Mouse (Mus musculus) hindbrain, postnatal 0 days (tissue): ENCODE measurements around the gene Cd200r1. TPM values are rescaled to one million over a fixed set of nuclear protein-coding genes. Genes with fewer than 3 reads are reported as not detected.
"Not testable (repeated sequence)": the region's sequence is repeated elsewhere in the genome, so short reads cannot be mapped to it uniquely, and the experiment has no call there.

Experiments
- ATAC-seq: fragments of 200-750 bp; cut with Nextera tagmentation; 2 replicates; pipeline ENCODE4 v1.8.0; 2017; ENCODE audit warnings: mild to moderate bottlenecking, moderate TSS enrichment, moderate library complexity
- DNase-seq: peaks from one replicate; pipeline ENCODE4 v3.0.0-alpha.2; 2015; ENCODE audit warnings: low spot score
- H3K27ac ChIP-seq: fragments of 300-500 bp; sonication (generic); 2 replicates; pipeline ENCODE4 v1.5.1; 2014; ENCODE audit warnings: mild to moderate bottlenecking
- H3K27me3 ChIP-seq: fragments of 300-500 bp; sonication (generic); 2 replicates; pipeline ENCODE4 v1.6.1; 2014; ENCODE audit warnings: low read length, mixed read lengths; ENCODE audit not compliant: insufficient read depth
- H3K36me3 ChIP-seq: fragments of 300-500 bp; sonication (generic); 2 replicates; pipeline ENCODE4 v1.6.1; 2014; ENCODE audit warnings: low read length, mixed read lengths; ENCODE audit not compliant: insufficient read depth
- H3K4me1 ChIP-seq: fragments of 300-500 bp; sonication (generic); 2 replicates; pipeline ENCODE4 v1.6.1; 2014; ENCODE audit warnings: antibody characterized with exemption, low read length, mixed read lengths; ENCODE audit not compliant: insufficient read depth
- H3K4me2 ChIP-seq: fragments of 300-500 bp; sonication (generic); 2 replicates; pipeline ENCODE4 v1.6.1; 2014; ENCODE audit warnings: low read depth, mild to moderate bottlenecking, low read length, moderate library complexity, mixed read lengths
- H3K4me3 ChIP-seq: fragments of 300-500 bp; sonication (generic); 2 replicates; pipeline ENCODE4 v1.5.1; 2014; ENCODE audit warnings: low read length
- H3K9ac ChIP-seq: fragments of 300-500 bp; sonication (generic); replicated peaks from 2 replicates; pipeline ENCODE4 v1.6.1; 2014; ENCODE audit warnings: mild to moderate bottlenecking, low read length, moderate library complexity, mixed read lengths
- H3K9me3 ChIP-seq: fragments of 300-500 bp; sonication (generic); 2 replicates; pipeline ENCODE4 v1.6.1; 2016; ENCODE audit warnings: low read length, mixed read lengths
- CTCF ChIP-seq: IDR thresholded peaks from 2 replicates; pipeline ENCODE4 v1.5.1; 2016; ENCODE audit warnings: antibody characterized with exemption, control low read depth, low read depth
- WGBS: fragments of 180-500 bp; shearing (Covaris S2); extraction: QIAGEN DNeasy Blood & Tissue Kit; methylation state at CpG from one replicate; pipeline ENCODE4 v1.1.7; 2014; 5-methylcytosine and 5-hydroxymethylcytosine counted together
- polyA plus RNA-seq: library from polyadenylated mRNA; unstranded; fragments of >200 nt; fragmentation: Nextera tagmentation; extraction: Ambion mirVana; gene quantifications from 2 replicates; pipeline ENCODE4 v1.2.1, GENCODE M21; 2015
- total RNA-seq: library from RNA; depleted of rRNA; stranded (reverse); fragments of >200 nt; gene quantifications from 2 replicates; pipeline ENCODE4 v1.2.3, GENCODE M21; 2014

The Cd200r1 gene
- total and polyA plus RNA-seq, 2 experiments from 2014 or later = 0.42 to 0.68 TPM

- H3K36me3 ChIP-seq = no peaks in the 10 kb centered on the region
- H3K27ac ChIP-seq = no peak overlapping the region
- H3K4me2 ChIP-seq = no peak overlapping the region
- H3K27me3 ChIP-seq = no peaks in the 10 kb centered on the region
- ATAC-seq (no peak), DNase-seq (no peak)
- WGBS = 80% methylated on average over 17 of the region's 17 CpGs
- no peak overlapping the region for H3K9ac ChIP-seq
- H3K4me3 ChIP-seq = no peak overlapping the region
- TF ChIP-seq CTCF = no peak
- no peaks in the 10 kb centered on the region for H3K4me1 ChIP-seq
- H3K9me3 ChIP-seq = no peaks in the 10 kb centered on the region
These were observed 13.1 kb downstream of the Cd200r1 start for GRCm38 (mm10) chr16:44778538-44779147.

- Histone ChIP-seq H3K27me3 (no peaks in the 10 kb centered on the region), H3K4me2 (no peak overlapping the region), H3K4me1 (no peaks in the 10 kb centered on the region), H3K27ac (no peak overlapping the region), H3K9ac (no peak overlapping the region), H3K36me3 (no peaks in the 10 kb centered on the region), H3K9me3 (no peaks in the 10 kb centered on the region), H3K4me3 (no peak overlapping the region)
- 92% methylated on average over 5 of the region's 5 CpGs for WGBS
- no peak for TF ChIP-seq CTCF
- ATAC-seq = no peak
- no peak for DNase-seq
These were observed 14.0 kb downstream of the Cd200r1 start for GRCm38 (mm10) chr16:44779494-44779893.

DNA sequence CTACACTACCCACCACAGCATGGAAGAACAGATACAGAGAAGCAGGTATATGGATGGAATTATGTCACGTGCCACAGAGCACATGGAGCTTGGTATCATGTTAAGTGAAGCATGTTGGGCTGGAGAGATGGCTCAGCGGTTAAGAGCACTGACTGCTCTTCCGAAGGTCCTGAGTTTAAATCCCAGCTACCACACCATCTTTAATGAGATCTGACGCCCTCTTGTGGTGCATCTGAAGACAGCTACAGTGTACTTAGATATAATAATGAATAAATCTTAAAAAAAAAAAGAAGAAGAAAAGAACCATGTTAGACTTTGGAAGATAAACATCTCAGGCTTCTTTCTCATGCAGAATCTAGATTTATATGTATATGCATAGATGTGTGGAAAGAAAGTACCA, 15.2 kb downstream of the Cd200r1 start:
- TF ChIP-seq CTCF = no peak
- Histone ChIP-seq H3K36me3 (no peaks in the 10 kb centered on the region), H3K9me3 (no peaks in the 10 kb centered on the region), H3K27me3 (no peaks in the 10 kb centered on the region), H3K27ac (no peak overlapping the region), H3K4me2 (no peak overlapping the region), H3K4me1 (no peaks in the 10 kb centered on the region), H3K4me3 (no peak overlapping the region), H3K9ac (no peak overlapping the region)
- no peak for ATAC-seq
- no peak for DNase-seq
- 68% methylated on average over 4 of the region's 4 CpGs for WGBS

DNA sequence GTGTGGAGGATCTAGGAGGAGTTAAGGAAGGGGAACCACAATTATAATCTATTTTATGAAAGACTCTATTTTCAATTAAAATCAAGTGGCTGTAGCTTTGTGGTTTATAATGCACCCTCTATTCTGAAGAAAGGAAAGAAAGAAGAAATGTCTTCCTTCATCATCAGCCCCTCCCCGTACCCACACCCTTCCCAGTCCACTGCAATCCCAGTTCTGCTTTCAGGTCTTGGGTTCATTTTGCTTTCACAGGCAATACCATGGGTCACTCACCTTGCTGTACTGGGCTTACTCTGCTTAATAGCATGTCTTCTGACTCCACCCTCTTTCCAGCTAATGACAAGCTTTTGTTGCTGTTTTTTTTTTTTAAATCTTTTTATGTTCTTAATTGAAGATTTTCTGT, 21.4 kb downstream of the Cd200r1 start:
- no peak for DNase-seq
- no peak overlapping the region for H3K27ac ChIP-seq
- no peak for ATAC-seq
- no peaks in the 10 kb centered on the region for H3K9me3 ChIP-seq
- no peak overlapping the region for H3K9ac ChIP-seq
- no peak overlapping the region for H3K4me2 ChIP-seq
- no peak for TF ChIP-seq CTCF
- no peaks in the 10 kb centered on the region for H3K27me3 ChIP-seq
- H3K4me1 ChIP-seq = no peaks in the 10 kb centered on the region
- H3K36me3 ChIP-seq = no peaks in the 10 kb centered on the region
- WGBS = 90% methylated on average over 1 of the region's 1 CpGs
- H3K4me3 ChIP-seq = no peak overlapping the region

DNA sequence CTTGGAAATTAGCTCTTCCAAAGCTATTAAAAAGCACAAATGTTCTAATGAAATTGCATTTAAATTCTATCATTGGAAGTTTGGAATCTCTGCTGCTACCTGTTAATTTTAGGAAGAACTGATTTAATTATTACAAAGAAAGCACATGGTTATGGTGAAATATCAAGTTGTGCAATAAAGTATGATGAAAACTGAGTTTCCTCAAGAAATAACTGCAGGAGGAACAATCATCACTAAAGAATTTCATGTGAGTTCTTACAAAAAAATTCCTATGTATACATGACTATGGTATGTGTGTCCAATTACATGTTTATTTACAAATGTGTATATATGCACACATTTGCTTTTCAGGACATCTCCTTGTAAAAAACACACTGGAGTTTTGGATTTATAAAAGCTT, 28.9 kb downstream of the Cd200r1 start:
- TF ChIP-seq CTCF = no peak

DNA sequence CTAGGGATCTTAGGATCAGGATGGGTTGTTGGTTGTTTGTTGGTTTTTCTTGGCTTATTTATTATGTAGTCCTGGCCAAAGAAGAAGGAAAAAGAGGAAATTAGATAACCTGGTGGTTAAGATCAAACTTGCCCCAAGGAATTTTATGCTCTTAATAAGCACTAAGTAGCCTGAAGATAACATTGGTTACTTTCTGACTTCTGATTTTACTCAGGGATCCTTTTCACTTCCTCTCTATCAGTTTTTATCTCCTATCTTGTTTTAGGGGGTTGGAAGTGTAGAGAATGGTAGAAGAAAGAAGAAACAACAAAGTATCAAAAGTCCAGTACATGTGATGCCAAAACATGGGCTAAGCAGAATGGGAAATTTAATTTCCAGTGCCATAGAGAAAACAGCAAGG, 40.4 kb downstream of the Cd200r1 start:
- no peak for ATAC-seq
- H3K27me3 ChIP-seq = no peaks in the 10 kb centered on the region
- no peaks in the 10 kb centered on the region for H3K9me3 ChIP-seq

More for the DNA sequence above, 28.9 kb downstream of the Cd200r1 start:
- DNase-seq (no peak), ATAC-seq (no peak)
- H3K9me3 ChIP-seq = no peaks in the 10 kb centered on the region
- H3K4me2 ChIP-seq = no peak overlapping the region
- no peak overlapping the region for H3K27ac ChIP-seq
- no peaks in the 10 kb centered on the region for H3K36me3 ChIP-seq
- H3K4me1 ChIP-seq = no peaks in the 10 kb centered on the region
- H3K27me3 ChIP-seq = no peaks in the 10 kb centered on the region
- H3K9ac ChIP-seq = no peak overlapping the region
- H3K4me3 ChIP-seq = no peak overlapping the region

GRCm38 (mm10) chr16:44810223-44810622, 44.7 kb downstream of the Cd200r1 start:
- H3K9ac ChIP-seq, H3K9me3 ChIP-seq, H3K36me3 ChIP-seq, H3K27ac ChIP-seq, H3K27me3 ChIP-seq, ATAC-seq, H3K4me2 ChIP-seq, H3K4me3 ChIP-seq, DNase-seq, H3K4me1 ChIP-seq: not testable (repeated sequence)
- 97% methylated on average over 4 of the region's 4 CpGs for WGBS

More for the DNA sequence above, 40.4 kb downstream of the Cd200r1 start:
- no peaks in the 10 kb centered on the region for H3K36me3 ChIP-seq
- TF ChIP-seq CTCF = no peak
- no peak overlapping the region for H3K4me3 ChIP-seq
- no peak overlapping the region for H3K27ac ChIP-seq
- H3K9ac ChIP-seq = no peak overlapping the region
- no peaks in the 10 kb centered on the region for H3K4me1 ChIP-seq
- no peak for DNase-seq
- H3K4me2 ChIP-seq = no peak overlapping the region
